Comparison of ENCODE assay signal across 11 mouse cellular contexts in the genomic region with DNA sequence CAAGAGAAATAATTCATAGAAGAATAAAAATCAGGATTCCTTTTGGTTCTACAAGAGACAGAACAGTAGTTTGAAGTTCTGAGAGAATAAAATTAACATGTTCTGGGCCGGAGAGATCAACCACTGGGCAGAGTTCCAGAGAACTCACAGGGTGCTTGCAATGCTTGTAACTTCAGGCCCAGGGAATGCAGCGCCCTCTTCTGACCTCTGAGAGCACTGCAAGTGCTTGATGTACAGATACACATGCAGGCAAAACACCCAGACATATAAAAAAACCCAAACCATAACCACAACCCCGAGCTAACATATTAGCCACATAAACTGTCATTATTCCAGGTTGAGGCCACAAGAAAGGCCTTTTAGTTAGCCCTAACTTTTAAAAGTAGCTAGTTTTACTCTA. TPM values are rescaled to one million over a fixed set of nuclear protein-coding genes. Genes with fewer than 3 reads are reported as not detected.
DNase-seq lines count a peak whose midpoint lies in the region; TF ChIP-seq lines count a peak whose summit lies in the region.
"Had no signal": no experiment of that assay in that cellular context is flagged by ENCODE, and none has a peak within 500 bp of the region (broad histone marks: within the 10 kb centered on the region; RNA-seq: fewer than 3 reads in every experiment).

No protein-coding gene starts in this region.

- no peak overlapping the region for H3K4me3 ChIP-seq in gastrocnemius, adult 2 months
- H3K4me3 ChIP-seq: stomach, embryonic 15.5 days had no signal

- intact Hi-C loops in gastrocnemius, adult 2 months (cut with DNase I), result no loop called here
- intact Hi-C loops in gastrocnemius, postnatal 36 days (cut with DNase I), result no loop called here

- peak; percentile 25 for TF ChIP-seq CTCF in gastrocnemius, adult 2 months (IDR thresholded peaks at IDR 0.05)

- peak; percentile 19 for DNase-seq in gastrocnemius, adult 2 months
- no peak for DNase-seq in gastrocnemius, postnatal 36 days
- DNase-seq in right cerebral cortex, postnatal 10 days (ENCODE audit: low spot score in 2 of 2), result peak; percentile 23 to 30
- DNase-seq in right cerebral cortex, adult 2 months (ENCODE audit: low spot score in 2 of 2), result no peak
- peak; percentile 19 for DNase-seq in kidney, postnatal 10 days
- peak; percentile 9 for DNase-seq in thymus, postnatal 25 days
- no peak for DNase-seq in MN1 (ENCODE audit: low spot score)
- no peak for DNase-seq in heart, adult 9 months (ENCODE audit: low spot score in 2 of 2)

- H3K27ac ChIP-seq in gastrocnemius, adult 2 months, result no peak overlapping the region
- H3K27ac ChIP-seq: stomach, embryonic 15.5 days had no signal

RNA-seq across cellular contexts. Expression of gene Serpinb13, which starts 19.8 kb away (rescaled TPM):
- total RNA-seq in gastrocnemius, adult 2 months (2021), result not detected
- total RNA-seq in gastrocnemius, postnatal 36 days (2021), result not detected
- total RNA-seq: layer of hippocampus, adult 18-20 months; monocyte, adult 5-6 weeks had no signal

RNA-seq across cellular contexts. Expression of gene Serpinb12, which starts 26.8 kb away (rescaled TPM):
- total RNA-seq in gastrocnemius, adult 2 months (2021), result not detected
- not detected for total RNA-seq in gastrocnemius, postnatal 36 days (2021)
- total RNA-seq: layer of hippocampus, adult 18-20 months; monocyte, adult 5-6 weeks had no signal

Comparison
In these comparisons a context has a peak if more than half of its experiments do, and no peak if none do; other contexts are left out.
1. DNase-seq: peak in gastrocnemius, adult 2 months (single experiment), right cerebral cortex, postnatal 10 days (2 of 2), kidney, postnatal 10 days (single experiment) and thymus, postnatal 25 days (single experiment); none in gastrocnemius, postnatal 36 days (0 of 2), right cerebral cortex, adult 2 months (0 of 2), MN1 (single experiment) and heart, adult 9 months (0 of 2).